Mouse (Mus musculus) telencephalon, adult 2 months (tissue): Measurements from ENCODE around the gene Cox6b2.

Experiments used
- DNase-seq: peaks from one replicate; pipeline ENCODE4 v3.0.0-alpha.2; 2011; ENCODE audit warnings: low read depth, low spot score

Gene Cox6b2

GRCm38 (mm10) chr7:4719276-4719675 is 33.6 kb downstream of the Cox6b2 start:
- no peak for DNase-seq

DNA sequence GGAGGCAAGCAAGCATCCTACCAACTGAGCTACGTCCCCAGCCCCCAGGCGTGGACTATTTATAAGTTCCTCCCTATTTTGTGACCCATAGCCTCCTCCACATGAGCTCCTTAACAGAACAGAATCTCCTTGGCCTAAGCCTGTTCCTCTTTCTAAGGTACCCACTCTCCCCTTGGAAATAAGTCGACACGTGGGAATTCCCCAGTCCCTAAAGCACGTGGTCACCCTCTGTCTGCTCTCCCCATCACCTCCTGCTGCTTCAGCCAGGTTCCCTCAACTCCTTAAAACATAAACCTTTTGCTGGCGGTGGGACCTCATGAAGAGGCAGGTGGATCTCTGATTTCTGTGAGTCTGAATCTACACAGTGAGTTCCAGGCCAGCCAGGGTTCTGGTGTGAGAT is 35.9 kb downstream of the Cox6b2 start:
- DNase-seq, result no peak

DNA sequence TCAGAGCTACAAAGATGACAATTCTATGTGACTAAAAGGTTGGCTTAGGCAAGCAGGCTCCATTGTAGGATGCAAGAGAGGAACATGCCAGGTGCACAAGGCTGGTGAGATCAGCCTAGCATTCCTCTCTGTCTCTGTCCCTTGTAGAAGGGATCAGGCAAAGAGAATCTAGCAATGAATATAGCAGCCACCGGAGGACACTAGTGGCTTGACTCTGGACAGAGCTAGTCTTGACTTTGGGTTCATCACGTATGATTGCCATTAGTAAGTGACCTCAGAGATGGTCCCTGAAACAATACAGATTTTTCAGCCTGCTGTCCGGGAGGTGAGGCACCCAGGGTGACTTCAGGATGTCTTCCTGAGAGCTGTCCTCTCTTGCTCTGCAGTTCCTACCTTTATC is 40.3 kb downstream of the Cox6b2 start:
- no peak for DNase-seq

GRCm38 (mm10) chr7:4705098-4705497 is 47.8 kb downstream of the Cox6b2 start:
- DNase-seq, result no peak

GRCm38 (mm10) chr7:4703195-4703594 is 49.7 kb downstream of the Cox6b2 start:
- DNase-seq, result no peak

DNA sequence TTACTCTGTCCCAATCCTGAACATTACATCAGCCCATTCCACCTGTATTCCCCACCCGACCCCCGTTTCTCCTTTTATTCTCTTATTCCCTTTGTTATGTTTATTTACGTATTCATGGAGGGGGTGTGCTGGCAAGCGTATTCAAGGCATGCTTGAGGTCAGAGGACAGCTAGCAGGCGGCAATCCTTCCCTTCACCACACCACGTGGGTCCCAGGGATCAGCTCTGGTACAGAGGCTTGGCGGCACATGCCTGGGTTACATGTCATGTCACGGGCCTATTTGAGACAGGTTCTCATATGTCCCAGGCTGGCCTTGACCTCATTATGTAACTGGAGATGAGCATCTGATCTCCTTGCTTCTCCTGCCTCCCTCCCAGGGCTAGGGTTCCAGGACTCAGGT is 50.6 kb downstream of the Cox6b2 start:
- no peak for DNase-seq
